Comparison of ENCODE assay signal across 9 mouse cellular contexts in the genomic region with DNA sequence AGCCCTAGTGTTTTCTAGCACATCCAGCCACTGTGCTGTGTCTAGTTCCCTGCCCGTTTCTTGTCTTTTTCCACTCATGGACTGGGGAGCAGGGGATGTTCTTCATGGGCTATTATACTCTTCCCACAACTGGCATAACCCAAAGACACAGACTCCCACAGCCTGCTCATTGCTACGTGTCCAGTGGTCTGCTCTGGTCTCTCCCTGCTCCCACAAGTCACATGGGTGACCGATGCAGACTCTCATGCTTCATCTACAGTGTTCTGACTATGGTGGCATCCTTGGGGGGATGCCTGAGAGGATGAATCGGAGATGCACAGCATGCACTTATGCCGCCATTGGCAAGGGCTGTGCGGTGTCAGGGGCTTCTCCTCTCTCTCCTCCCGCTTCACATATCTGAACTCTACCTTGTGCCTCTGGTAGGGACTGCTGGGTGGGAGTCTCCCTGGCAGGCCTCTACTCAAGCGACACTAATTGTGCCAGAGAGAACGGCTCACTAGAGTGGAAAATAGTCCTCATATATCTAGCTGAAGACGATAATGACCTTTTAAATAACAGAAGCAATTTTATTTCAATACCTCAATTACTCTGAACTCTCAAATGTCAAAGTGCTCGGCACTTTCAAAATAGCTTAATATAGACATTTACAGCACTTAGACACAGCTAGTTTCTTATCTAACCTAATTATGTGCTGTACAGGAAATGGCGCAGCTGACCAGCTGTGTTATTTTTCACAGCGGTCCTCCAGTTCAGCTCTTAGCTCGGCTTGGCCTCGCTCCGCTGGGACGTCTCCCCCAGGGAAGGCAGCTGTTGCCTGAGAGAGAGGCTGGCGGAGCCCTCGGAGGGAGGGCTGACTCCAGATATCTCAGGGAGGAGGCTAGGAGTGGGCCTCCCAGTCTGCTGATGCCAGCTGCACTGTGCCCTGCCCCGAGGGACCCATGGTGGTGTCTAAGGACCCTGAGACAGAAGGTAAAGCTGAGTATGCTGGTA. TPM values are rescaled to one million over a fixed set of nuclear protein-coding genes. Genes with fewer than 3 reads are reported as not detected.
DNase-seq lines count a peak whose midpoint lies in the region; ATAC-seq and TF ChIP-seq lines count a peak whose summit lies in the region.
"Had no signal": no experiment of that assay in that cellular context is flagged by ENCODE, and none has a peak within 500 bp of the region (broad histone marks: within the 10 kb centered on the region; RNA-seq: fewer than 3 reads in every experiment).

No protein-coding gene starts in this region.

- peak overlapping the region; percentile 52 for H3K27ac ChIP-seq in hindbrain, embryonic 16.5 days (ENCODE audit: low read depth, low read length)
- H3K27ac ChIP-seq in liver, postnatal 0 days (ENCODE audit: low read depth) = peak overlapping the region; percentile 39; the same call in 1 of the 2 replicates

- TF ChIP-seq EP300 in liver, postnatal 0 days (IDR thresholded peaks at IDR 0.05; ENCODE audit: low read depth) = no peak

- peak; percentile 39 for DNase-seq in urinary bladder, postnatal 14 days (ENCODE audit: low spot score)
- no peak for DNase-seq in urinary bladder, postnatal 10 days (ENCODE audit: low spot score)
- peak; percentile 70 for DNase-seq in gastrocnemius, postnatal 25 days
- peak; percentile 61 for DNase-seq in liver, postnatal 0 days
- peak; percentile 85 for DNase-seq in retina, postnatal 1 day
- DNase-seq in layer of hippocampus, postnatal 10 days (ENCODE audit: low spot score in 2 of 2) = no peak

- H3K4me1 ChIP-seq in hindbrain, embryonic 16.5 days (ENCODE audit: control insufficient read depth, insufficient read depth, low read depth, low read length) = peaks cover 11% of the 10 kb centered on the region
- H3K4me1 ChIP-seq in liver, postnatal 0 days (ENCODE audit: insufficient read depth) = peaks cover 2% of the 10 kb centered on the region; the same call in 1 of the 2 replicates

- no peak for TF ChIP-seq CTCF in liver, postnatal 0 days (IDR thresholded peaks at IDR 0.05; ENCODE audit: low read depth)

- ATAC-seq in hindbrain, embryonic 16.5 days = peak; percentile 65
- ATAC-seq in liver, postnatal 0 days = peak; percentile 72
- no peak for ATAC-seq in activated CD4-positive, CD25-positive, alpha-beta regulatory T cell, adult 4 months
- ATAC-seq: Patski had no signal

- H3K9ac ChIP-seq in hindbrain, embryonic 16.5 days (ENCODE audit: low read depth, low read length) = peak overlapping the region; percentile 5; the same call in 1 of the 2 replicates
- no peak overlapping the region for H3K9ac ChIP-seq in liver, postnatal 0 days (replicated peaks)

- no peaks in the 10 kb centered on the region; the same call in 1 of the 2 replicates for H3K27me3 ChIP-seq in hindbrain, embryonic 16.5 days (replicated peaks; ENCODE audit: control insufficient read depth, insufficient read depth, low read length)
- H3K27me3 ChIP-seq in liver, postnatal 0 days (ENCODE audit: insufficient read depth, low read length) = no peaks in the 10 kb centered on the region

- no peaks in the 10 kb centered on the region for H3K9me3 ChIP-seq in hindbrain, embryonic 16.5 days (ENCODE audit: control insufficient read depth, low read length)
- no peaks in the 10 kb centered on the region for H3K9me3 ChIP-seq in liver, postnatal 0 days (ENCODE audit: low read length)

- WGBS in hindbrain, embryonic 16.5 days = 37% methylated on average over 20 of the region's 20 CpGs
- 62% methylated on average over 20 of the region's 20 CpGs for WGBS in liver, postnatal 0 days (ENCODE audit: insufficient replicate concordance)

- H3K4me3 ChIP-seq in hindbrain, embryonic 16.5 days (ENCODE audit: low read length) = no peak overlapping the region
- no peak overlapping the region for H3K4me3 ChIP-seq in liver, postnatal 0 days (ENCODE audit: low read depth, low read length)

- no peaks in the 10 kb centered on the region for H3K36me3 ChIP-seq in hindbrain, embryonic 16.5 days (ENCODE audit: control insufficient read depth, insufficient read depth, low read length)
- no peaks in the 10 kb centered on the region for H3K36me3 ChIP-seq in liver, postnatal 0 days (replicated peaks; ENCODE audit: insufficient read depth, low read length)

- no peak overlapping the region for H3K4me2 ChIP-seq in hindbrain, embryonic 16.5 days (ENCODE audit: low read length)
- H3K4me2 ChIP-seq in liver, postnatal 0 days (ENCODE audit: low read depth, low read length) = 0 out of 2 replicates have a peak overlapping the region, but pooled peaks have one; percentile 9

RNA-seq across cellular contexts. Expression of gene Lrrc18, which starts 40.6 kb away (rescaled TPM):
- total RNA-seq in gastrocnemius, postnatal 25 days (2021) = under 1 TPM; 0.13 to 0.21 TPM
- 0.36 and 0.40 TPM in 2 replicates for polyA plus RNA-seq in hindbrain, embryonic 16.5 days (2015; fragmentation: Nextera tagmentation; extraction: Ambion mirVana)
- 0.06 and 0.11 TPM in 2 replicates for polyA plus RNA-seq in liver, postnatal 0 days (2015; fragmentation: Nextera tagmentation; extraction: Ambion mirVana)
- polyA plus RNA-seq in activated CD4-positive, CD25-positive, alpha-beta regulatory T cell, adult 4 months (2017; shearing (Covaris generic)) = under 1 TPM in 1 of 2 experiments, not detected in 1; 0.18 TPM
- under 1 TPM; 0.41 to 0.58 TPM for total RNA-seq in layer of hippocampus, postnatal 10 days (2021)
- polyA plus RNA-seq: Patski had no signal

Comparison
In these comparisons a context has a peak if more than half of its experiments do, and no peak if none do; other contexts are left out.
1. DNase-seq: peak in urinary bladder, postnatal 14 days (single experiment), gastrocnemius, postnatal 25 days (single experiment), liver, postnatal 0 days (single experiment) and retina, postnatal 1 day (single experiment); none in urinary bladder, postnatal 10 days (single experiment) and layer of hippocampus, postnatal 10 days (0 of 2).